In the genomic region with DNA sequence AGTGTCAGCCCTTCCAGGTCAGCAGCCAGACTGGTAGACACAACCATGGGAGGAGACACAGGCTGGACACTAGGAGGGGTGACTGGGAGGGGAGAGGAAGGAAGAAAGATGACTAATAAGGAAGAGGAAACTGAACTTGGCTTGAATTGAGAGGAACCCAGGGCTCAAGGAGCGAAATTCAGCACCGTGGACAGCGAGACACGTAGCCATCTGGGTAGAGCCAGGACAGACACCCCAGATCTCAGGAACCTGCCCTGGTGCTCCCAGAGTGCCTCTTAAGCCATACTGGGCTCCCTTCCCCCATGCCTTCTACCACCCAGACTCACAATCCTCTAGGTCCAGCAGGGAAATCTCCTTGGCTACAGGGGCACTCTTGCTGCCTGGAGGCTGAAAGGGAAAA, we compare ENCODE assay signal across 9 mouse cellular contexts. TPM values are rescaled to one million over a fixed set of nuclear protein-coding genes. Genes with fewer than 3 reads are reported as not detected.
DNase-seq lines count a peak whose midpoint lies in the region; ATAC-seq lines count a peak whose summit lies in the region.
"Had no signal": no experiment of that assay in that cellular context is flagged by ENCODE, and none has a peak within 500 bp of the region (broad histone marks: within the 10 kb centered on the region; RNA-seq: fewer than 3 reads in every experiment).

No protein-coding gene starts in this region.

- H3K36me3 ChIP-seq in hindbrain, embryonic 11.5 days (ENCODE audit: control insufficient read depth, insufficient read depth, low read length): 0 out of 2 replicates have a peak, but pooled peaks cover 2% of the 10 kb centered on the region
- peaks cover 95% of the 10 kb centered on the region for H3K36me3 ChIP-seq in hindbrain, embryonic 13.5 days

- no peaks in the 10 kb centered on the region for H3K9me3 ChIP-seq in hindbrain, embryonic 11.5 days (ENCODE audit: control insufficient read depth, low read length)
- no peaks in the 10 kb centered on the region for H3K9me3 ChIP-seq in hindbrain, embryonic 13.5 days

- 4% methylated on average over 4 of the region's 4 CpGs for WGBS in hindbrain, embryonic 11.5 days
- 13% methylated on average over 4 of the region's 4 CpGs for WGBS in hindbrain, embryonic 13.5 days

- no peak for ATAC-seq in hindbrain, embryonic 11.5 days (ENCODE audit: low FRiP score)
- ATAC-seq in hindbrain, embryonic 13.5 days (ENCODE audit: low FRiP score): no peak

- H3K4me2 ChIP-seq in hindbrain, embryonic 11.5 days (replicated peaks; ENCODE audit: low read depth, low read length): no peak overlapping the region
- no peak overlapping the region for H3K4me2 ChIP-seq in hindbrain, embryonic 13.5 days
- H3K4me2 ChIP-seq: midbrain, embryonic 11.5 days had no signal

- H3K4me1 ChIP-seq in hindbrain, embryonic 11.5 days (replicated peaks; ENCODE audit: control insufficient read depth, insufficient read depth, low read length): no peaks in the 10 kb centered on the region
- no peaks in the 10 kb centered on the region for H3K4me1 ChIP-seq in hindbrain, embryonic 13.5 days (replicated peaks)

- DNase-seq in hindbrain, embryonic 11.5 days (ENCODE audit: low spot score): peak; percentile 57
- DNase-seq in 3T3-L1 (ENCODE audit: low read depth, low spot score) (peak; percentile 66), NIH3T3 (ENCODE audit: low read depth) (peak; percentile 86)
- peak; percentile 69 for DNase-seq in forelimb bud, embryonic 11.5 days (ENCODE audit: low read depth, low spot score)
- no peak for DNase-seq in urinary bladder, adult 2 months (ENCODE audit: low spot score)
- DNase-seq in spleen, postnatal 14 days (ENCODE audit: low spot score in 2 of 2): no peak
- DNase-seq in urinary bladder, postnatal 25 days (ENCODE audit: low spot score): no peak

- H3K9ac ChIP-seq in hindbrain, embryonic 11.5 days (ENCODE audit: low read depth, low read length): no peak overlapping the region
- H3K9ac ChIP-seq in hindbrain, embryonic 13.5 days: no peak overlapping the region

- H3K4me3 ChIP-seq in hindbrain, embryonic 11.5 days (ENCODE audit: low read depth, low read length): no peak overlapping the region
- no peak overlapping the region for H3K4me3 ChIP-seq in hindbrain, embryonic 13.5 days

- no peaks in the 10 kb centered on the region for H3K27me3 ChIP-seq in hindbrain, embryonic 11.5 days (ENCODE audit: control insufficient read depth, insufficient read depth, low read length)
- H3K27me3 ChIP-seq in hindbrain, embryonic 13.5 days: peaks cover 9% of the 10 kb centered on the region; the same call in 1 of the 2 replicates

- no peak overlapping the region for H3K27ac ChIP-seq in hindbrain, embryonic 11.5 days (ENCODE audit: low read depth, low read length)
- H3K27ac ChIP-seq in hindbrain, embryonic 13.5 days: no peak overlapping the region

RNA-seq across cellular contexts. Expression of a gene that starts 8.9 kb away (rescaled TPM):
- polyA plus RNA-seq in hindbrain, embryonic 11.5 days (2014; fragmentation: Nextera tagmentation; extraction: Ambion mirVana): 1.2 and 1.3 TPM in 2 replicates
- 3.8 and 4.8 TPM in 2 replicates for polyA plus RNA-seq in hindbrain, embryonic 13.5 days (2015; fragmentation: Nextera tagmentation; extraction: Ambion mirVana)
- polyA plus RNA-seq in urinary bladder, adult 2 months (2012; rRNA removed): 52.4 and 67.9 TPM in 2 replicates

RNA-seq across cellular contexts. Expression of a gene that starts 29.6 kb away (rescaled TPM):
- 38.7 and 46.7 TPM in 2 replicates for polyA plus RNA-seq in hindbrain, embryonic 11.5 days (2014; fragmentation: Nextera tagmentation; extraction: Ambion mirVana)
- polyA plus RNA-seq in hindbrain, embryonic 13.5 days (2015; fragmentation: Nextera tagmentation; extraction: Ambion mirVana): 121 and 134 TPM in 2 replicates
- polyA plus RNA-seq in urinary bladder, adult 2 months (2012; rRNA removed): 1.4 and 2.1 TPM in 2 replicates

RNA-seq across cellular contexts. Expression of a gene that starts 34.0 kb away (rescaled TPM):
- not detected in 2 replicates for polyA plus RNA-seq in hindbrain, embryonic 11.5 days (2014; fragmentation: Nextera tagmentation; extraction: Ambion mirVana)
- not detected in 2 replicates for polyA plus RNA-seq in hindbrain, embryonic 13.5 days (2015; fragmentation: Nextera tagmentation; extraction: Ambion mirVana)
- polyA plus RNA-seq in urinary bladder, adult 2 months (2012; rRNA removed): not detected in 2 replicates
- polyA plus RNA-seq: midbrain, embryonic 11.5 days had no signal

Comparison
In these comparisons a context has a peak if more than half of its experiments do, and no peak if none do; other contexts are left out.
1. DNase-seq: peak in hindbrain, embryonic 11.5 days (single experiment), 3T3-L1 (single experiment), NIH3T3 (single experiment) and forelimb bud, embryonic 11.5 days (single experiment); none in urinary bladder, adult 2 months (single experiment), spleen, postnatal 14 days (0 of 2) and urinary bladder, postnatal 25 days (single experiment).
2. RNA of a gene that starts 29.6 kb away (polyA plus RNA-seq): 121 to 134 TPM in hindbrain, embryonic 13.5 days and 38.7 to 46.7 TPM in hindbrain, embryonic 11.5 days; 1.4 to 2.1 TPM in urinary bladder, adult 2 months; every median in the first group is over 10 times any median in the second.